ENCODE assay signal across 19 mouse cellular contexts in genomic region chr8:60315478-60315877, GRCm38 (mm10).
"Had no signal": no experiment of that assay in that cellular context is flagged by ENCODE, and none has a peak within 500 bp of the region (broad histone marks: within the 10 kb centered on the region; RNA-seq: fewer than 3 reads in every experiment).

No protein-coding gene starts in this region.

- H3K4me1 ChIP-seq: midbrain, embryonic 10.5 days; neural tube, embryonic 12.5 days; neural tube, embryonic 15.5 days had no signal

- ATAC-seq: midbrain, embryonic 16.5 days had no signal

- H3K4me2 ChIP-seq: lung, embryonic 14.5 days; midbrain, embryonic 12.5 days; neural tube, embryonic 12.5 days; neural tube, embryonic 15.5 days had no signal

- H3K27me3 ChIP-seq: midbrain, embryonic 12.5 days; neural tube, embryonic 12.5 days; neural tube, embryonic 15.5 days had no signal

- H3K36me3 ChIP-seq: midbrain, embryonic 10.5 days; midbrain, embryonic 12.5 days; neural tube, embryonic 12.5 days; neural tube, embryonic 15.5 days had no signal

- DNase-seq: lung, adult 18-20 months; lung, embryonic 14.5 days; lung, postnatal 10 days; lung, postnatal 4 days; midbrain, embryonic 14.5 days; retina, postnatal 1 day; right cerebral cortex, adult 18-20 months; right cerebral cortex, postnatal 25 days; right cerebral cortex, postnatal 4 days; spleen, adult 18-20 months; thymus, adult 18-20 months; thymus, postnatal 14 days; thymus, postnatal 36 days had no signal

- H3K4me3 ChIP-seq: midbrain, embryonic 10.5 days; midbrain, embryonic 12.5 days; myocyte; neural tube, embryonic 12.5 days; neural tube, embryonic 15.5 days had no signal

- H3K9ac ChIP-seq: lung, embryonic 14.5 days; midbrain, embryonic 12.5 days; neural tube, embryonic 12.5 days; neural tube, embryonic 15.5 days had no signal

- H3K9me3 ChIP-seq: midbrain, embryonic 10.5 days; midbrain, embryonic 12.5 days; neural tube, embryonic 12.5 days; neural tube, embryonic 15.5 days had no signal

- H3K27ac ChIP-seq: midbrain, embryonic 10.5 days; midbrain, embryonic 12.5 days; neural tube, embryonic 12.5 days; neural tube, embryonic 15.5 days had no signal
